Mouse (Mus musculus) embryonic facial prominence, embryonic 11.5 days (tissue): ENCODE measurements around the gene Grik3. TPM values are rescaled to one million over a fixed set of nuclear protein-coding genes. Genes with fewer than 3 reads are reported as not detected.

Experiments
- ATAC-seq: fragments of 200-750 bp; cut with Nextera tagmentation; replicated peaks from 2 replicates; pipeline ENCODE4 v1.8.0; 2017; ENCODE audit warnings: low read depth; ENCODE audit not compliant: insufficient number of reproducible peaks, low FRiP score, low TSS enrichment
- DNase-seq: peaks from one replicate; pipeline ENCODE4 v3.0.0-alpha.2; 2015; ENCODE audit warnings: low spot score
- H3K27ac ChIP-seq: fragments of 300-500 bp; sonication (generic); replicated peaks from 2 replicates; pipeline ENCODE4 v1.5.1; 2014; ENCODE audit warnings: mild to moderate bottlenecking, low read depth, low read length, control low read depth
- H3K27me3 ChIP-seq: fragments of 300-500 bp; sonication (generic); 2 replicates; pipeline ENCODE4 v1.6.1; 2014; ENCODE audit warnings: mild to moderate bottlenecking, low read length, moderate library complexity, mixed read lengths; ENCODE audit not compliant: control insufficient read depth, insufficient read depth
- H3K36me3 ChIP-seq: fragments of 300-500 bp; sonication (generic); replicated peaks from 2 replicates; pipeline ENCODE4 v1.6.1; 2014; ENCODE audit warnings: low read depth, mild to moderate bottlenecking, low read length, moderate library complexity, mixed read lengths; ENCODE audit not compliant: control insufficient read depth, insufficient read depth
- H3K4me1 ChIP-seq: fragments of 300-500 bp; sonication (generic); 2 replicates; pipeline ENCODE4 v1.6.1; 2014; ENCODE audit warnings: low read length, mixed read lengths; ENCODE audit not compliant: control insufficient read depth, insufficient read depth
- H3K4me2 ChIP-seq: fragments of 300-500 bp; sonication (generic); 2 replicates; pipeline ENCODE4 v1.6.1; 2014; ENCODE audit warnings: low read depth, mild to moderate bottlenecking, control low read depth, low read length, moderate library complexity
- H3K4me3 ChIP-seq: fragments of 300-500 bp; sonication (generic); 2 replicates; pipeline ENCODE4 v1.5.1; 2014; ENCODE audit warnings: low read depth, low read length, control low read depth
- H3K9ac ChIP-seq: fragments of 300-500 bp; sonication (generic); replicated peaks from 2 replicates; pipeline ENCODE4 v1.6.1; 2014; ENCODE audit warnings: mild to moderate bottlenecking, control low read depth, low read length
- H3K9me3 ChIP-seq: fragments of 300-500 bp; sonication (generic); replicated peaks from 2 replicates; pipeline ENCODE4 v1.6.1; 2016; ENCODE audit warnings: mild to moderate bottlenecking, low read length, inconsistent platforms, mixed read lengths; ENCODE audit not compliant: control insufficient read depth
- WGBS: fragments of 180-500 bp; shearing (Covaris S2); extraction: QIAGEN DNeasy Blood & Tissue Kit; methylation state at CpG from one replicate; pipeline ENCODE4 v1.1.7; 2014; 5-methylcytosine and 5-hydroxymethylcytosine counted together
- polyA plus RNA-seq: library from polyadenylated mRNA; unstranded; fragments of >200 nt; fragmentation: Nextera tagmentation; extraction: Ambion mirVana; gene quantifications from 2 replicates; pipeline ENCODE4 v1.2.1, GENCODE M21; 2014

Grik3 gene
- polyA plus RNA-seq, 1 experiment from 2014 or later, result 0.45 TPM

GRCm38 (mm10) chr4:125497001-125497400 is 6.5 kb downstream of the Grik3 start:
- Histone ChIP-seq H3K4me1 (no peaks in the 10 kb centered on the region), H3K36me3 (no peaks in the 10 kb centered on the region), H3K4me3 (no peak overlapping the region), H3K9me3 (no peaks in the 10 kb centered on the region), H3K4me2 (no peak overlapping the region), H3K9ac (no peak overlapping the region), H3K27ac (no peak overlapping the region), H3K27me3 (peaks cover 64% of the 10 kb centered on the region)
- 9% methylated on average over 1 of the region's 1 CpGs for WGBS
- DNase-seq (no peak), ATAC-seq (no peak)

- DNase-seq (no peak), ATAC-seq (no peak)
- H3K36me3 ChIP-seq, result no peaks in the 10 kb centered on the region
- H3K4me2 ChIP-seq, result no peak overlapping the region
- H3K27me3 ChIP-seq, result peaks cover 59% of the 10 kb centered on the region
- no peak overlapping the region for H3K9ac ChIP-seq
- no peaks in the 10 kb centered on the region for H3K9me3 ChIP-seq
- no peaks in the 10 kb centered on the region for H3K4me1 ChIP-seq
- whole genome bisulfite sequencing, result 31% methylated on average over 7 of the region's 7 CpGs
- H3K4me3 ChIP-seq, result no peak overlapping the region
- H3K27ac ChIP-seq, result no peak overlapping the region
Observed at GRCm38 (mm10) chr4:125497471-125497870, 7.0 kb downstream of the Grik3 start.

DNA sequence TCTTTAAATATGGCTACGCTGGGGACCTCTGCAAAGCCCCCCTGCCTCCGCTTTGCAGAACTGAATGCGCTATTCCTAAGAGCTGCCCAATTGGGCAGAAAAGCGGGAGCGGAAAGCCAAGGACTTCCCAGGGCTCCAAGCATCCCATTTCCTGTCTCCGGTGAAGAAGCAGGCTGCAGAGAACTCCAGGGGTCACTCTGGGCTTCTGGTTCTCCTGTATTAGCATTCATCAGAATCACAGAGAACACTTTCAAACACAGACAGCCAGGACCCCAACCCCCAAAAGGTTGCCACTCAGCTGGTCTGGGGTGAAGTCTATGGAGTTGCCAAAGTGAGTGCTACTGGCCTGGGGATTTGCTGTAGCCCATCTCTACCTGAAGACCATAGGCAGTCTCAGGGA is 8.4 kb downstream of the Grik3 start:
- Histone ChIP-seq H3K4me3 (no peak overlapping the region), H3K27me3 (peaks cover 45% of the 10 kb centered on the region), H3K36me3 (no peaks in the 10 kb centered on the region), H3K27ac (no peak overlapping the region), H3K4me1 (no peaks in the 10 kb centered on the region), H3K4me2 (no peak overlapping the region), H3K9me3 (no peaks in the 10 kb centered on the region), H3K9ac (no peak overlapping the region)
- ATAC-seq, result no peak
- no peak for DNase-seq
- 11% methylated on average over 6 of the region's 6 CpGs for WGBS

DNA sequence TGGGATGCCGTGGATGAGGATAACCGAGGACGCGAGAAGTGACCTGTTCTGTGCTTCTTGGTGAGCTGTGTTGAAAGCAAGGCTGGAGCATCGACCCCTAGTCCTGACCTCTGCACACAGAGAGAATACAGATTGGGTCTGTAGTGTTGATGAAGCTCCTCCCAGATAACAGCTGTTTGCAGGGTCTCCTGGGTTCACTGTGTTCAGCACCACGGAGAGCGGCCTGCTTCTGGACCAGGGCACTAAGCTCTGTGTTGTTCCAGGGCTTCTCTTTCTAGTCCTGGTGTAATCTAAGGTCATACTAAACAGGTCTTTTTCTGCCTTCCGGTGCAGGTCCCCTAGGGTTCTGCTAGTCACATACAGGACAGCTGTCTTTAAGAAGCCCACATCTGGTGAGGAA is 12.4 kb downstream of the Grik3 start:
- H3K9me3 ChIP-seq, result no peaks in the 10 kb centered on the region
- no peak overlapping the region for H3K4me2 ChIP-seq
- H3K9ac ChIP-seq, result no peak overlapping the region
- no peaks in the 10 kb centered on the region for H3K4me1 ChIP-seq
- H3K27me3 ChIP-seq, result peaks cover 11% of the 10 kb centered on the region
- no peak overlapping the region for H3K27ac ChIP-seq
- no peak for ATAC-seq
- H3K4me3 ChIP-seq, result no peak overlapping the region
- DNase-seq, result peak; percentile 85
- H3K36me3 ChIP-seq, result no peaks in the 10 kb centered on the region
- WGBS, result 59% methylated on average over 8 of the region's 8 CpGs

DNA sequence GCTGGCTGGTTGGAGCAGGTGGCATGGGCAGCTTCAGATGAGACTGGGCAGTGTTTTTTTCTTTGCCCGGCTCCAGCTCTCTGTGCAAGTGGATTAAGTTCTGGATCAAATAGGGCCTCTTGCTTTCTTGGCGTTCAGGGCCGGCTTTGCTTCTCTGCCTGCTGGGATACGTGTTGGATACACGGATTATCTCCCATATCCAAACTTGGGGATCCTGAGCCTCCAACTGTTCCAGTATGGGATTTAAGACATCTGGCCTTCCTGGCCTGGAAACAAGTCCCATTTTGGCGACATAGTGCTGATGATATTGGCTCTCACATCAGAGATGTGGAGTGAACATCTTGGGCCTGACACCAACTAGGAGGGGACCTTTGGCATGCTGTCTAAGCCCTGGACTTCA is 21.9 kb downstream of the Grik3 start:
- 78% methylated on average over 6 of the region's 6 CpGs for whole genome bisulfite sequencing
- no peaks in the 10 kb centered on the region for H3K4me1 ChIP-seq
- ATAC-seq, result no peak

DNA sequence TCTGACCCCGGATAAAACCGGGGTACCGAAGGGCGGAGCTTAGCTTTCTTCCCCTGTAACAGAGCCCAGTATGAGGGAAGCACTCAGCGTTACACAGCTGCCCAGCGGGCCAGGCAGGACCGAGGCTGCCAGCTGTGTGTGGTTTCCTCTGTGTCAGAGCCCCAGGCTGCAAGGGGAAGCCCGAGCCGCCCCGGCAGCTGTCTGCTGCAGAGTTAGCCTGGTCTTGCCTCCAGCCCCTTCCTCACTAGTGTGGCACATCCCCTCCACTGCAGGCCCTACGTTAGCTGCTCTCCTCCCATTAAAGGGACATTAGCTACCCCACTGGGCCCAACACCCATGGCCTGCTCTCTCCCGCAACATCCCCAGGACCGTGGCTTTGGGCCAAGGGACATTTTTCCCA is 25.1 kb downstream of the Grik3 start:
- H3K9ac ChIP-seq, result no peak overlapping the region
- peak; percentile 11 for DNase-seq
- 39% methylated on average over 13 of the region's 13 CpGs for WGBS
- H3K27ac ChIP-seq, result no peak overlapping the region
- no peaks in the 10 kb centered on the region for H3K4me1 ChIP-seq
- no peak overlapping the region for H3K4me2 ChIP-seq
- H3K27me3 ChIP-seq, result no peaks in the 10 kb centered on the region
- no peaks in the 10 kb centered on the region for H3K36me3 ChIP-seq
- no peaks in the 10 kb centered on the region for H3K9me3 ChIP-seq
- no peak overlapping the region for H3K4me3 ChIP-seq
- 0 out of 2 replicates have a peak, but pooled peaks have one; percentile 44 for ATAC-seq

More for the DNA sequence above, 21.9 kb downstream of the Grik3 start:
- no peak overlapping the region for H3K4me3 ChIP-seq
- H3K9me3 ChIP-seq, result no peaks in the 10 kb centered on the region
- H3K27ac ChIP-seq, result no peak overlapping the region
- no peak overlapping the region for H3K9ac ChIP-seq
- H3K36me3 ChIP-seq, result no peaks in the 10 kb centered on the region
- no peak for DNase-seq
- no peaks in the 10 kb centered on the region for H3K27me3 ChIP-seq
- no peak overlapping the region for H3K4me2 ChIP-seq

- DNase-seq, result no peak
- no peaks in the 10 kb centered on the region for H3K4me1 ChIP-seq
- H3K36me3 ChIP-seq, result no peaks in the 10 kb centered on the region
- 48% methylated on average over 6 of the region's 6 CpGs for WGBS
- ATAC-seq, result no peak
- no peak overlapping the region for H3K4me2 ChIP-seq
- H3K9me3 ChIP-seq, result no peaks in the 10 kb centered on the region
- no peak overlapping the region for H3K9ac ChIP-seq
- no peaks in the 10 kb centered on the region for H3K27me3 ChIP-seq
- H3K4me3 ChIP-seq, result no peak overlapping the region
- H3K27ac ChIP-seq, result no peak overlapping the region
Observed at GRCm38 (mm10) chr4:125516612-125517011, 26.1 kb downstream of the Grik3 start.

DNA sequence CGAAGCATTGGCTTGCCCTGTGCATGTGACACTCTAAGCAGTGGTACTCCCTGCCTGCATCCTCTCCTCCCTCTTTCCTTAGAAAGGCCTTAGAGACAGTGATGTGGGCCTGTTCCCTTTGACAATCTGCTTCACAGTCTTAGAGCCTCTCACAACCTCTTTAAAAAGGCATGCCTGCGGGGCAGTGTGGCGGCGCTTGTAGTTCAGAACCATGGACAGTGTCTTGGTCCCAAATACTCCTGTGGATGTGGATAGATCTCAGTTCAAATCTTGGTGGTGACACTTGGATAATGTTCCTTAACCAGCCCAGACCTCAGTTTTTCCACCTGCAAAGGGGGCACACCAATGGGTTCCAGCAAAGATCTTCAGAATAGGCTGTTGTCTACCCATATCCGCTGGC is 28.4 kb downstream of the Grik3 start:
- H3K4me1 ChIP-seq, result no peaks in the 10 kb centered on the region
- H3K9ac ChIP-seq, result no peak overlapping the region
- H3K9me3 ChIP-seq, result no peaks in the 10 kb centered on the region
- ATAC-seq (no peak), DNase-seq (peak; percentile 69)
- H3K4me2 ChIP-seq, result no peak overlapping the region
- no peaks in the 10 kb centered on the region for H3K36me3 ChIP-seq
- no peak overlapping the region for H3K27ac ChIP-seq
- no peaks in the 10 kb centered on the region for H3K27me3 ChIP-seq
- H3K4me3 ChIP-seq, result no peak overlapping the region
- 71% methylated on average over 5 of the region's 5 CpGs for WGBS
